Mouse (Mus musculus) CH12.LX (cell line): Measurements from ENCODE around the gene Thap7. TPM values are rescaled to one million over a fixed set of nuclear protein-coding genes. Genes with fewer than 3 reads are reported as not detected.

Experiments used
- DNase-seq: peaks from one replicate; pipeline ENCODE4 v3.0.0-alpha.2; 2013; ENCODE audit errors: extremely low read depth
- H3K27ac ChIP-seq: 2 replicates; pipeline ENCODE4 v1.5.1; 2012; ENCODE audit warnings: low read depth, mild to moderate bottlenecking, control low read depth, moderate library complexity; ENCODE audit not compliant: insufficient read depth
- H3K27me3 ChIP-seq: replicated peaks from 2 replicates; pipeline ENCODE3; 2012; ENCODE audit warnings: inconsistent platforms
- H3K36me3 ChIP-seq, 2 experiments: replicated peaks in 1 of 2; 2 replicates each; pipeline versions ENCODE3 to v1.6.1; 2012; ENCODE audit warnings: inconsistent platforms in 1 of 2, low read length in 1 of 2, mild to moderate bottlenecking in 1 of 2, mixed read lengths in 1 of 2, moderate library complexity in 1 of 2; ENCODE audit not compliant: control insufficient read depth in 1 of 2, insufficient read depth in 1 of 2
- H3K4me1 ChIP-seq, 2 experiments: 2 replicates each; pipeline ENCODE4 v1.6.1; 2012; ENCODE audit warnings: inconsistent platforms in 1 of 2, moderate library complexity in 1 of 2; ENCODE audit not compliant: insufficient read depth in 2 of 2, control insufficient read depth in 1 of 2
- H3K4me2 ChIP-seq: 2 replicates; pipeline ENCODE4 v1.6.1; 2012; ENCODE audit warnings: low read depth, mild to moderate bottlenecking, control low read depth; ENCODE audit not compliant: poor library complexity, insufficient read depth, severe bottlenecking
- H3K4me3 ChIP-seq, 3 experiments: fragments of 150-350 bp in 1 of 3; sonication (generic) in 1 of 3; replicated peaks in 1 of 3; 2 replicates each; pipeline versions ENCODE3 to v1.5.1; 2011 to 2012; ENCODE audit warnings: low read depth in 2 of 3, low read length in 2 of 3, mild to moderate bottlenecking in 2 of 3, moderate library complexity in 2 of 3, control low read depth in 1 of 3, improper control_type of control experiment in 1 of 3, inconsistent platforms in 1 of 3, mixed read lengths in 1 of 3; ENCODE audit not compliant: poor library complexity in 1 of 3
- H3K79me2 ChIP-seq: replicated peaks from 2 replicates; pipeline ENCODE4 v1.6.1; 2012; ENCODE audit warnings: mild to moderate bottlenecking, moderate library complexity; ENCODE audit not compliant: control insufficient read depth, poor library complexity, insufficient read depth, severe bottlenecking; ENCODE audit errors: extremely low read depth
- H3K9ac ChIP-seq: 2 replicates; pipeline ENCODE4 v1.6.1; 2012; ENCODE audit warnings: low read depth, mild to moderate bottlenecking, control low read depth, moderate library complexity; ENCODE audit not compliant: insufficient read depth
- H3K9me3 ChIP-seq: replicated peaks from 2 replicates; pipeline ENCODE3; 2012; ENCODE audit warnings: low read length, inconsistent platforms, mixed read lengths
- BHLHE40 ChIP-seq: IDR thresholded peaks from 2 replicates; pipeline ENCODE4 v1.6.1; 2011; ENCODE audit warnings: mild to moderate bottlenecking, low read depth, low read length, improper control_type of control experiment
- CHD2 ChIP-seq: IDR thresholded peaks from 2 replicates; pipeline ENCODE4 v1.6.1; 2011; ENCODE audit warnings: low read length, improper control_type of control experiment
- ETS1 ChIP-seq: conservative IDR thresholded peaks from 2 replicates; pipeline ENCODE4 v1.6.1; 2012; ENCODE audit warnings: low read depth, mild to moderate bottlenecking, inconsistent platforms, low read length, improper control_type of control experiment, moderate library complexity
- GABPA ChIP-seq: IDR thresholded peaks from 2 replicates; pipeline ENCODE4 v1.6.1; 2012; ENCODE audit warnings: low read depth, low read length, improper control_type of control experiment, inconsistent platforms; ENCODE audit not compliant: insufficient replicate concordance
- IRF4 ChIP-seq: IDR thresholded peaks from 2 replicates; pipeline ENCODE4 v1.6.1; 2014; ENCODE audit warnings: low read depth, mild to moderate bottlenecking, inconsistent platforms, low read length, improper control_type of control experiment
- JUN ChIP-seq: IDR thresholded peaks from 2 replicates; pipeline ENCODE4 v1.6.1; 2011; ENCODE audit warnings: low read depth, mild to moderate bottlenecking, low read length, improper control_type of control experiment, moderate library complexity; ENCODE audit not compliant: insufficient read depth
- JUND ChIP-seq: conservative IDR thresholded peaks from 2 replicates; pipeline ENCODE4 v1.6.1; 2011; ENCODE audit warnings: low read depth, low read length, improper control_type of control experiment
- MYC ChIP-seq: IDR thresholded peaks from 2 replicates; pipeline ENCODE4 v1.6.1; 2011; ENCODE audit warnings: low read depth, mild to moderate bottlenecking, improper control_type of control experiment, low read length
- POLR2A ChIP-seq: IDR thresholded peaks from 2 replicates; pipeline ENCODE4 v1.6.1; 2011; ENCODE audit warnings: low read depth, mild to moderate bottlenecking, improper control_type of control experiment, low read length
- POLR2AphosphoS2 ChIP-seq: IDR thresholded peaks from 2 replicates; pipeline ENCODE4 v1.6.1; 2011; ENCODE audit warnings: low read depth, low read length, improper control_type of control experiment
- RAD21 ChIP-seq: IDR thresholded peaks from 2 replicates; pipeline ENCODE4 v1.6.1; 2011; ENCODE audit warnings: low read depth, mild to moderate bottlenecking, low read length, improper control_type of control experiment, moderate library complexity
- RCOR1 ChIP-seq: conservative IDR thresholded peaks from 2 replicates; pipeline ENCODE4 v1.6.1; 2012; ENCODE audit warnings: low read depth, mild to moderate bottlenecking, inconsistent platforms, low read length, improper control_type of control experiment
- SIN3A ChIP-seq: IDR thresholded peaks from 2 replicates; pipeline ENCODE4 v1.6.1; 2012; ENCODE audit warnings: low read length, improper control_type of control experiment, inconsistent platforms
- TBP ChIP-seq: conservative IDR thresholded peaks from 2 replicates; pipeline ENCODE4 v1.6.1; 2011; ENCODE audit warnings: low read depth, low read length, improper control_type of control experiment
- UBTF ChIP-seq: IDR thresholded peaks from 2 replicates; pipeline ENCODE4 v1.6.1; 2012; ENCODE audit warnings: low read depth, mild to moderate bottlenecking, inconsistent platforms, low read length, improper control_type of control experiment, moderate library complexity
- ZC3H11A ChIP-seq: IDR thresholded peaks from 2 replicates; pipeline ENCODE4 v1.6.1; 2012; ENCODE audit warnings: low read depth, mild to moderate bottlenecking, inconsistent platforms, low read length, improper control_type of control experiment
- ZKSCAN1 ChIP-seq: IDR thresholded peaks from 2 replicates; pipeline ENCODE4 v1.6.1; 2012; ENCODE audit warnings: low read depth, inconsistent platforms, low read length, improper control_type of control experiment, borderline replicate concordance
- ZMIZ1 ChIP-seq: IDR thresholded peaks from 2 replicates; pipeline ENCODE4 v1.6.1; 2012; ENCODE audit warnings: low read depth, mild to moderate bottlenecking, inconsistent platforms, low read length, improper control_type of control experiment
- dilution Hi-C: fragments of 300-500 bp; cut with MboI; formaldehyde crosslinking; loops from 2 replicates; pipeline ENCODE4 v1.14.3; 2020; ENCODE audit warnings: low sequenced_read_pairs; ENCODE audit not compliant: extremely low pct_unique_long_range_greater_than_20kb, extremely low pct_ligation_motif_present
- in situ Hi-C: fragments of 300-500 bp; cut with MboI; formaldehyde crosslinking; loops from 3 replicates; pipeline ENCODE4 v1.14.3; 2019; ENCODE audit warnings: low sequenced_read_pairs, low pct_ligation_motif_present, low pct_unique_long_range_greater_than_20kb, mixed read lengths
- polyA plus RNA-seq: library from polyadenylated mRNA; unstranded; fragments of >175 nt; gene quantifications from 2 replicates; pipeline ENCODE4 v1.2.1, GENCODE M21; 2012; ENCODE audit warnings: low read depth; ENCODE audit not compliant: insufficient read length
- total RNA-seq, 2 experiments: library from RNA; depleted of rRNA; stranded (reverse); fragments of 300-350 nt in 1 of 2; fragments of >200 nt in 1 of 2; gene quantifications; 2 replicates each; pipeline ENCODE4 v1.2.3; 2012 to 2014

Gene Thap7
- total and polyA plus RNA-seq, 3 experiments: 64.3 to 83.3 (median 79.4) TPM

- in situ Hi-C loops: no loop called here
- no peaks in the 10 kb centered on the region for H3K4me1 ChIP-seq
These were observed 12.0 kb downstream of the Thap7 start for GRCm38 (mm10) chr16:17518910-17519309.

DNA sequence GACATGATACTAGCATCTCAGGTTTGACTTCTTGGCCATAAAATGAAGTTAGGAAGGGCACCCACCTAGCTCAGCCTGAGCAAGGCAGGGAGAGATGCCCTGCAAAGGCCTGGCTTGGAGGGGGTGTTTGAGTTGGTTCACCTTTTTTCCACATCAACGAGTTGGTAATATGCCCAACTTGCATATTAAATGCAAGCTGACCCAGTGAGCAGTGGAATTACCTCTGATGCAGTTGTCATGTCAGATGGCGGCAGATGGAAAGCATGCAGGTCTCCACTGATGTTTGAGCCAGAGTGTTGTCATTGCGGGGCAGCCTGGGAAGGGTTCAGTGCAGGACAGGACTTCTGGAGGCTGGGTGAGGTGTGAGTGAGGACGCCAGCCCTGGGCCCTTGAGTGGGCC lies 19.5 kb downstream of the Thap7 start:
- Histone ChIP-seq H3K27me3 (peaks cover 2% of the 10 kb centered on the region), H3K4me1 (peaks cover 7 to 29% of the 10 kb centered on the region in 2 experiments), H3K36me3 (peaks cover 49 to 56% of the 10 kb centered on the region in 2 experiments), H3K27ac (no peak overlapping the region), H3K9ac (no peak overlapping the region), H3K4me3 (no peak overlapping the region), H3K79me2 (peaks cover 5% of the 10 kb centered on the region; the same call in 1 of the 2 replicates), H3K9me3 (no peaks in the 10 kb centered on the region), H3K4me2 (no peak overlapping the region)
- dilution Hi-C loops: no loop called here
- DNase-seq: no peak
- TF ChIP-seq UBTF (no peak), POLR2AphosphoS2 (no peak), MYC (no peak), JUND (no peak), TBP (no peak), POLR2A (no peak), JUN (no peak), GABPA (no peak), ZKSCAN1 (no peak), SIN3A (no peak), RCOR1 (no peak), IRF4 (no peak), ETS1 (no peak)
- in situ Hi-C loops: no loop called here

More at GRCm38 (mm10) chr16:17518910-17519309, 12.0 kb downstream of the Thap7 start:
- dilution Hi-C loops: no loop called here
- no peaks in the 10 kb centered on the region for H3K27me3 ChIP-seq
- H3K4me2 ChIP-seq: no peak overlapping the region
- H3K79me2 ChIP-seq: no peaks in the 10 kb centered on the region
- H3K4me3 ChIP-seq: no peak overlapping the region
- TF ChIP-seq RCOR1 (no peak), RAD21 (no peak), BHLHE40 (no peak), ZMIZ1 (no peak), CHD2 (no peak), ZC3H11A (no peak), GABPA (no peak), ZKSCAN1 (no peak), POLR2A (no peak)
- H3K9me3 ChIP-seq: no peaks in the 10 kb centered on the region
- no peak for DNase-seq
- peaks cover 91 to 92% of the 10 kb centered on the region in 2 experiments for H3K36me3 ChIP-seq
- no peak overlapping the region for H3K9ac ChIP-seq
- H3K27ac ChIP-seq: no peak overlapping the region
